Mouse (Mus musculus) neural tube, embryonic 11.5 days (tissue): ENCODE results near the gene Ugt1a5. TPM values are rescaled to one million over a fixed set of nuclear protein-coding genes. Genes with fewer than 3 reads are reported as not detected.

Experiments used
- ATAC-seq: fragments of 200-750 bp; cut with Nextera tagmentation; 2 replicates; pipeline ENCODE4 v1.8.0; 2017; ENCODE audit warnings: moderate number of reproducible peaks, mild to moderate bottlenecking, moderate TSS enrichment, moderate library complexity; ENCODE audit not compliant: insufficient read depth, low FRiP score, low TSS enrichment
- DNase-seq: peaks from one replicate; pipeline ENCODE4 v3.0.0-alpha.2; 2015; ENCODE audit warnings: low spot score
- H3K27ac ChIP-seq: fragments of 300-500 bp; sonication (generic); 2 replicates; pipeline ENCODE4 v1.5.1; 2014; ENCODE audit warnings: low read depth, mild to moderate bottlenecking, low read length
- H3K27me3 ChIP-seq: fragments of 300-500 bp; sonication (generic); 2 replicates; pipeline ENCODE4 v1.6.1; 2014; ENCODE audit warnings: mild to moderate bottlenecking, low read length, mixed read lengths; ENCODE audit not compliant: control insufficient read depth, insufficient read depth
- H3K36me3 ChIP-seq: fragments of 300-500 bp; sonication (generic); 2 replicates; pipeline ENCODE4 v1.6.1; 2014; ENCODE audit warnings: mild to moderate bottlenecking, low read length, moderate library complexity, mixed read lengths; ENCODE audit not compliant: control insufficient read depth, insufficient read depth
- H3K4me1 ChIP-seq: fragments of 300-500 bp; sonication (generic); 2 replicates; pipeline ENCODE4 v1.6.1; 2014; ENCODE audit warnings: low read length, mixed read lengths; ENCODE audit not compliant: control insufficient read depth, insufficient read depth
- H3K4me2 ChIP-seq: fragments of 300-500 bp; sonication (generic); 2 replicates; pipeline ENCODE4 v1.6.1; 2014; ENCODE audit warnings: low read depth, mild to moderate bottlenecking, moderate library complexity
- H3K4me3 ChIP-seq: fragments of 300-500 bp; sonication (generic); 2 replicates; pipeline ENCODE4 v1.5.1; 2014; ENCODE audit warnings: low read depth, low read length
- H3K9ac ChIP-seq: fragments of 300-500 bp; sonication (generic); 2 replicates; pipeline ENCODE4 v1.6.1; 2014; ENCODE audit warnings: mild to moderate bottlenecking, low read length
- H3K9me3 ChIP-seq: fragments of 300-500 bp; sonication (generic); 2 replicates; pipeline ENCODE4 v1.6.1; 2016; ENCODE audit warnings: low read length; ENCODE audit not compliant: control insufficient read depth
- WGBS: fragments of 180-500 bp; shearing (Covaris S2); extraction: QIAGEN DNeasy Blood & Tissue Kit; methylation state at CpG from one replicate; pipeline ENCODE4 v1.1.7; 2014; 5-methylcytosine and 5-hydroxymethylcytosine counted together
- polyA plus RNA-seq: library from polyadenylated mRNA; unstranded; fragments of >200 nt; fragmentation: Nextera tagmentation; extraction: Ambion mirVana; gene quantifications from 2 replicates; pipeline ENCODE4 v1.2.1, GENCODE M21; 2014

The Ugt1a5 gene
- polyA plus RNA-seq, 1 experiment from 2014 or later = not detected

DNA sequence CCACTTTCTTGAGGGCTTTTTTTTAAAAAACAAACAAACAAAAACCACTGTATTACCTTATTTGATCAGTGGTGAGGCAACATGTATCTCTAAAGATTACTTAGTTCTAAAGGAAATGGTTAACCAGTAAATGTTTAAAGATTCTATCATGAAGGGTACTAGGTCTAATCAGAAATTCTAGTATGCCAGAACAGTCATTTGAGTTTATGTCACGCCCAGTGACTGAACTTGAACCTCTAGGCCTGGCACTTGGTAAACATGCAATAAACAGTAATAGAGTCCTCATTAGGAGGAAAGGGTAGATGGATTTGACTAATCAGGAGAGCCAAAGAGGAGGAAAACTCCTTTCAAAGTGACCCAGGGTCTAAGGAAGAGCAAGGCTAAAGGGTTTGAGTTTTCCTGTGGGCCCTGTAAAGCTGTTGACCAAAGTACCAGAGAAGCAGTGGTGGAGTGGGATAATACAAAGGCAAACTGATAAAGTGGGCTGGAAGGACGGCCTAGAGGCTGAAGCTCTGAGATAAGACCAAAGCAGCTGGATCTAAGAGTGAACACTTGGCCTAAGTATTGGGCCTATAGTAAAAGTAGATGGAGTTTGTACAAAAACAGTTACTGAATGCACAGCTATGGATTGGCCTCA is 41.1 kb downstream of the Ugt1a5 start:
- no peak overlapping the region for H3K4me2 ChIP-seq
- no peaks in the 10 kb centered on the region; the same call in 1 of the 2 replicates for H3K4me1 ChIP-seq
- H3K36me3 ChIP-seq = no peaks in the 10 kb centered on the region
- H3K9me3 ChIP-seq = peaks cover 8% of the 10 kb centered on the region
- DNase-seq = no peak
- H3K9ac ChIP-seq = no peak overlapping the region
- ATAC-seq = no peak
- 77% methylated on average over 2 of the region's 2 CpGs for WGBS
- no peak overlapping the region for H3K27ac ChIP-seq
- no peaks in the 10 kb centered on the region for H3K27me3 ChIP-seq
- no peak overlapping the region for H3K4me3 ChIP-seq

DNA sequence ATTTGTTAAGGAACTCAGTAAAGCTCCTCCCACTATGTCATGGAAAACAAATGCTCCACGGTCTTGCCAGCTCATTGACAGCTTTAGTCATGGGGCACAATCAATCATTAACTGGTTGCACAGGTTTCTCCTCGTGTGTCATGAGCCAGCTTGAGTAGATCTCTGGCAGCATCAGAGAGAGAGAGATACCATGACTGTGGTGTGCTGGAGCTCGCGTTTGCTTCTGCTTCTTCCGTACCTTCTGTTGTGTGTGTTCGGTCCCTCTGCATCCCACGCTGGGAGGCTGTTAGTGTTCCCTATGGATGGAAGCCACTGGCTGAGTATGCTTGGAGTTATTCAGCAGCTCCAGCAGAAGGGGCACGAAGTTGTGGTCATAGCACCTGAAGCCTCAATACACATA is 46.0 kb downstream of the Ugt1a5 start, which contains the start of gene Ugt1a1:
Gene Ugt1a1 (plus strand): TSS at position 148 of the 400 bp plus-strand sequence.
- H3K36me3 ChIP-seq = no peaks in the 10 kb centered on the region
- DNase-seq = peak; percentile 15
- no peak within 1 kb of the TSS for H3K9ac ChIP-seq
- WGBS = 71% methylated on average over 8 of the region's 8 CpGs
- H3K4me2 ChIP-seq = no peak within 1 kb of the TSS
- H3K27ac ChIP-seq = no peak within 1 kb of the TSS
- no peaks in the 10 kb centered on the region for H3K4me1 ChIP-seq
- peaks cover 52% of the 10 kb centered on the region for H3K9me3 ChIP-seq
- ATAC-seq = no peak
- H3K4me3 ChIP-seq = no peak within 1 kb of the TSS
- H3K27me3 ChIP-seq = no peaks in the 10 kb centered on the region

DNA sequence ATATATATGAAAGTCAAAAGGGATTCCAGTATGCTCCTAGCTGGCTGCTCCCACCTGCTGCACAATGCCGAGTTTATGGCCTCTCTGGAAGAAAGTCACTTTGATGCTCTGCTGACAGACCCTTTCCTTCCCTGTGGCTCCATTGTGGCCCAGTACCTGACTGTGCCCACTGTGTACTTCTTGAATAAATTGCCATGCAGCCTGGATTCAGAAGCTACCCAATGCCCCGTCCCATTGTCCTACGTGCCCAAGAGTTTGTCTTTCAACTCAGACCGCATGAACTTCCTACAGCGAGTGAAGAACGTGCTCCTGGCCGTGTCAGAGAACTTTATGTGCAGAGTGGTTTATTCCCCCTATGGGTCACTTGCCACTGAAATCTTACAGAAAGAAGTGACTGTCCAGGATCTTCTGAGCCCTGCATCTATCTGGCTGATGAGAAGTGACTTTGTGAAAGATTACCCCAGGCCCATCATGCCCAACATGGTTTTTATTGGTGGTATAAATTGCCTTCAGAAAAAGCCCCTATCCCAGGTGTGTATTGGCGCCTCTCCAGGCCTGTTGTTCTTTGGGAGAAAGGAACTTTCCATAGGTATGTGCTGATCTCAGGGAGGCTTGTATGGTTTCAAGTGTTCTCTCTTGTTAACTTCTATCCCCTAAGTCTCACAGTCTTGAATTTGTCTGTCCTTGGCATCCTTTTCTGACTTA is 46.7 kb downstream of the Ugt1a5 start:
- Histone ChIP-seq H3K27me3 (no peaks in the 10 kb centered on the region), H3K27ac (no peak overlapping the region), H3K9ac (no peak overlapping the region), H3K9me3 (peaks cover 58% of the 10 kb centered on the region), H3K4me3 (no peak overlapping the region), H3K36me3 (no peaks in the 10 kb centered on the region), H3K4me2 (no peak overlapping the region), H3K4me1 (no peaks in the 10 kb centered on the region)
- ATAC-seq = 0 out of 2 replicates have a peak, but pooled peaks have one; percentile 18
- WGBS = 62% methylated on average over 8 of the region's 8 CpGs
- DNase-seq = peak; percentile 14

GRCm38 (mm10) chr1:88213061-88213460 is 47.2 kb downstream of the Ugt1a5 start:
- ATAC-seq = no peak
- WGBS = 75% methylated on average over 1 of the region's 1 CpGs
- H3K9ac ChIP-seq = no peak overlapping the region
- H3K4me1 ChIP-seq = no peaks in the 10 kb centered on the region
- H3K9me3 ChIP-seq = peaks cover 61% of the 10 kb centered on the region
- H3K27me3 ChIP-seq = no peaks in the 10 kb centered on the region
- H3K27ac ChIP-seq = no peak overlapping the region
- DNase-seq = no peak
- H3K4me3 ChIP-seq = no peak overlapping the region
- H3K4me2 ChIP-seq = no peak overlapping the region
- H3K36me3 ChIP-seq = no peaks in the 10 kb centered on the region

- H3K27ac ChIP-seq = no peak overlapping the region
- H3K4me3 ChIP-seq = no peak overlapping the region
- 82% methylated on average over 2 of the region's 2 CpGs for WGBS
- H3K9ac ChIP-seq = no peak overlapping the region
- ATAC-seq = no peak
- no peaks in the 10 kb centered on the region for H3K4me1 ChIP-seq
- peak; percentile 14 for DNase-seq
- no peak overlapping the region for H3K4me2 ChIP-seq
- H3K36me3 ChIP-seq = no peaks in the 10 kb centered on the region
- H3K27me3 ChIP-seq = no peaks in the 10 kb centered on the region
- H3K9me3 ChIP-seq = peaks cover 61% of the 10 kb centered on the region
These were observed 48.1 kb downstream of the Ugt1a5 start for GRCm38 (mm10) chr1:88213766-88214461.

- no peak overlapping the region for H3K27ac ChIP-seq
- H3K4me3 ChIP-seq = no peak overlapping the region
- H3K36me3 ChIP-seq = no peaks in the 10 kb centered on the region
- no peaks in the 10 kb centered on the region for H3K27me3 ChIP-seq
- WGBS = 81% methylated on average over 2 of the region's 2 CpGs
- DNase-seq (no peak), ATAC-seq (no peak)
- H3K9ac ChIP-seq = no peak overlapping the region
- H3K4me2 ChIP-seq = no peak overlapping the region
- no peaks in the 10 kb centered on the region for H3K4me1 ChIP-seq
- peaks cover 61% of the 10 kb centered on the region for H3K9me3 ChIP-seq
These were observed 48.7 kb downstream of the Ugt1a5 start for GRCm38 (mm10) chr1:88214462-88214952.

DNA sequence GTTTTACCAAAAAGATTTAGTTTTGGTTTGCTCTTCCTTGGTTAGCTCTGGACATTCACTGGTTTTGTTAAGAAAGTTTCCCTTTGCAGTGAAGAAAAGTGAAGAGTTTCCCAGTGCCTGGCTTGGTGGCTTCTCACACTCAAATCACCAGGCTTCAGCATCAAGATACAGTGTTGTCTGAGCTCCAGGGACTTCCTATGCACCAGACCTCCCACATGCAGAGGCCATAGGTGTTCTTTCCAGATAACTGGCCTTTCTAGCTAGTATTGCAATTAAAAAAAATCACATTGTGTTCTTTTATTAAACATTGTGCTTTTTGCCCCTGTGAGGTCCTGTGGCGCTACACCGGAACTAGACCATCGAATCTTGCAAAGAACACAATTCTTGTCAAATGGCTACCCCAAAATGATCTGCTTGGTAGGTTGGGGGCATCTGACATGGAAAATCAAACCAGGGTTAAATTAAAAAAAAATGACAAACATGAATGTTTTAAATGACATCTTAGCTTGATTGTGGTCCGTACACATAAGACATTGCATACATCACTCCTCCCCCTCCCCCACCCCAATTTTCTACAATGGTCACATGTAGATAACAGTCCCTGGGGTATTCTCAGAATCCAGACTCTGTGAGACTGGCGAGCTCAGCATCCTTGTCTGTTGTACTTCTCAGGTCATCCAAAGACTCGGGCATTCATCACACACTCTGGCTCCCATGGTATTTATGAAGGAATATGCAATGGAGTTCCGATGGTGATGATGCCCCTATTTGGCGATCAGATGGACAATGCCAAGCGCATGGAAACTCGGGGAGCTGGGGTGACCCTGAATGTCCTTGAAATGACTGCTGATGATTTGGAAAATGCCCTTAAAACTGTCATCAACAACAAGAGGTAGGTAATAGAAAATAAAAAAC is 49.9 kb downstream of the Ugt1a5 start:
- 72% methylated on average over 10 of the region's 10 CpGs for WGBS

GRCm38 (mm10) chr1:88216551-88216950 is 50.7 kb downstream of the Ugt1a5 start:
- H3K9ac ChIP-seq = no peak overlapping the region
- 64% methylated on average over 2 of the region's 2 CpGs for WGBS
- no peaks in the 10 kb centered on the region for H3K4me1 ChIP-seq
- no peaks in the 10 kb centered on the region for H3K27me3 ChIP-seq
- H3K36me3 ChIP-seq = no peaks in the 10 kb centered on the region
- H3K4me3 ChIP-seq = no peak overlapping the region
- DNase-seq (peak; percentile 10), ATAC-seq (no peak)
- no peak overlapping the region for H3K27ac ChIP-seq
- peaks cover 57% of the 10 kb centered on the region for H3K9me3 ChIP-seq
- no peak overlapping the region for H3K4me2 ChIP-seq

More for the DNA sequence above, 49.9 kb downstream of the Ugt1a5 start:
- no peak for ATAC-seq
- Histone ChIP-seq H3K36me3 (no peaks in the 10 kb centered on the region), H3K4me3 (no peak overlapping the region), H3K9ac (no peak overlapping the region), H3K4me1 (no peaks in the 10 kb centered on the region), H3K9me3 (peaks cover 61% of the 10 kb centered on the region), H3K27ac (no peak overlapping the region), H3K4me2 (no peak overlapping the region), H3K27me3 (no peaks in the 10 kb centered on the region)
- DNase-seq = peak; percentile 11
